Mouse (Mus musculus) ES-Bruce4 (cell line): ENCODE results near the gene Tcf19.

Experiments
- CTCF ChIP-seq: IDR thresholded peaks from one replicate; pipeline ENCODE4 v1.8.1; 2011; ENCODE audit warnings: low read depth, low read length
- EP300 ChIP-seq: IDR thresholded peaks from 2 replicates; pipeline ENCODE4 v1.6.1; 2011; ENCODE audit warnings: low read depth, low read length; ENCODE audit not compliant: insufficient read depth
- POLR2A ChIP-seq: IDR thresholded peaks from one replicate; pipeline ENCODE4 v1.8.1; 2011; ENCODE audit warnings: low read length; ENCODE audit not compliant: insufficient read depth

DNA sequence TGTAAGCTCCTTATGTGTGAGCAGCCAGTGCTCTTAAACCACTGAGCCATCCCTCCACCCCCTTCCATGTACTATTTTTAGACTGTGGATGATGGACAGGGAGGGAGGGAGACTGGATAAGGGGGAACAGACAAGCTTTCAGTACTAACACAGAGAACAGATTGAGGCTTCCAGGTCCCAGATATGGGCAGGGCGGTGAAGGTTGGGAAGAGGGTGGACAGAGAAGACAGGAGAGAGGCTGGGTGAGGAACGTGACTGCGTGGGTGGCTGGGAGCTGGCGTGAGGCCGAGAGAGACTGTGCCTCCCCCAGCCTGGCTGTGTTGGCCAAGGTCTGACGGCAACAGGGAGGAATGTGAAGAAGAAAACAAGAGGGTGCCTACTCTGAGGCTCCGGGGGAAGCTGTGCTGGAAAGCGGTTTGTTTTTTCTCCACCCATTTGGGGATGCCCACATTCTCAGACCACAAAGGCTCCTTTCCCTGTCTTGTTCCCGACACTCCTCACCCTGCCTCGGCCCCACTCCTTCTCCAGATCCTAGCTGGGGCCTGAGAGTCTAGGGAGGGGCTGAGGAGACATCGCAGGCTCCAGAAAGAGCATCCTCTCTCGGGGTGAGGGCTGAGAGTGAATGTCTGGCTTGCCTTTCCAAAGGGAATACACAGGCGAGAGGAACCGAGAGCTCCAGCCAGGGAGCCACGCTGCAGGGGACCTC, 33.0 kb upstream of the Tcf19 start:
- TF ChIP-seq CTCF (no peak), POLR2A (no peak), EP300 (no peak)
